21 mouse cellular contexts compared by ENCODE assay signal in genomic region chr1:21301686-21302085, GRCm38 (mm10). TPM values are rescaled to one million over a fixed set of nuclear protein-coding genes. Genes with fewer than 3 reads are reported as not detected.
"Had no signal": no experiment of that assay in that cellular context is flagged by ENCODE, and none has a peak within 500 bp of the region (broad histone marks: within the 10 kb centered on the region; RNA-seq: fewer than 3 reads in every experiment).

No protein-coding gene starts in this region.

- H3K27me3 ChIP-seq: neural tube, embryonic 15.5 days; stomach, embryonic 15.5 days had no signal

- H3K4me3 ChIP-seq: neural tube, embryonic 15.5 days; stomach, embryonic 15.5 days had no signal

- H3K4me2 ChIP-seq: neural tube, embryonic 15.5 days; stomach, embryonic 15.5 days had no signal

- H3K9ac ChIP-seq: neural tube, embryonic 15.5 days; stomach, embryonic 15.5 days had no signal

- H3K9me3 ChIP-seq: neural tube, embryonic 15.5 days; stomach, embryonic 15.5 days had no signal

- H3K27ac ChIP-seq: neural tube, embryonic 15.5 days; stomach, embryonic 15.5 days; stomach, postnatal 0 days had no signal

- H3K4me1 ChIP-seq: neural tube, embryonic 15.5 days; stomach, embryonic 15.5 days had no signal

- DNase-seq: retina, postnatal 1 day; right cerebral cortex, adult 18-20 months; right cerebral cortex, postnatal 14 days; right cerebral cortex, postnatal 25 days; right cerebral cortex, postnatal 4 days; spleen, adult 18-20 months; thymus, adult 18-20 months; thymus, adult 2 months; thymus, postnatal 14 days; thymus, postnatal 25 days; thymus, postnatal 36 days; thymus, postnatal 4 days had no signal

- H3K36me3 ChIP-seq: neural tube, embryonic 15.5 days; stomach, embryonic 15.5 days had no signal

RNA-seq across cellular contexts. Expression of gene Khdc1a, which starts 47.8 kb away (rescaled TPM):
- polyA plus RNA-seq: neural tube, embryonic 14.5 days; neural tube, embryonic 15.5 days; small intestine, adult 2 months; spleen, adult 2 months; stomach, embryonic 14.5 days; stomach, embryonic 15.5 days; stomach, embryonic 16.5 days; testis, adult 2 months had no signal
